Mouse (Mus musculus) heart, postnatal 14 days (tissue): ENCODE data around the gene Defb43. TPM values are rescaled to one million over a fixed set of nuclear protein-coding genes. Genes with fewer than 3 reads are reported as not detected.

Experiments used
- DNase-seq, 2 experiments: peaks; one replicate each; pipeline ENCODE4 v3.0.0; 2021 to 2022
- intact Hi-C: fragments of 180-260 bp; cut with DNase I; formaldehyde crosslinking; loops from one replicate; pipeline ENCODE4 v1.15.1; 2025
- total RNA-seq, 2 experiments: library from RNA; stranded (reverse); gene quantifications; 2 replicates each; pipeline ENCODE4 v1.2.3; 2021

The Defb43 gene
- total RNA-seq, 2 experiments from 2014 or later, result not detected

- DNase-seq, result no peak
- intact Hi-C loops, result no loop called here
Observed at GRCm38 (mm10) chr14:63065391-63065790, 53.8 kb downstream of the Defb43 start.

GRCm38 (mm10) chr14:63066630-63067310 is 55.2 kb downstream of the Defb43 start:
- DNase-seq, result peak; percentile 77 to 89
- intact Hi-C loops, result loop anchor here (2.0 kb wide), 1 partner anchor 306 kb away; no protein-coding TSS in a partner anchor

Other genes starting within 250 kb of the Defb43 start
- gene Wdfy2, start 174.1 kb upstream of the Defb43 start, total RNA-seq, result 1 to 10 TPM; 8.1 to 8.6 TPM
- not detected for gene Defb48, start 27.3 kb upstream of the Defb43 start, total RNA-seq
- gene Defb47, start 13.7 kb upstream of the Defb43 start, total RNA-seq, result not detected
- gene Defb42, start 35.2 kb downstream of the Defb43 start, total RNA-seq, result under 1 TPM; 0.38 to 0.44 TPM
- gene Defb30, start 38.2 kb downstream of the Defb43 start, total RNA-seq, result not detected